ENCODE assay signal across 8 mouse cellular contexts in the genomic region with DNA sequence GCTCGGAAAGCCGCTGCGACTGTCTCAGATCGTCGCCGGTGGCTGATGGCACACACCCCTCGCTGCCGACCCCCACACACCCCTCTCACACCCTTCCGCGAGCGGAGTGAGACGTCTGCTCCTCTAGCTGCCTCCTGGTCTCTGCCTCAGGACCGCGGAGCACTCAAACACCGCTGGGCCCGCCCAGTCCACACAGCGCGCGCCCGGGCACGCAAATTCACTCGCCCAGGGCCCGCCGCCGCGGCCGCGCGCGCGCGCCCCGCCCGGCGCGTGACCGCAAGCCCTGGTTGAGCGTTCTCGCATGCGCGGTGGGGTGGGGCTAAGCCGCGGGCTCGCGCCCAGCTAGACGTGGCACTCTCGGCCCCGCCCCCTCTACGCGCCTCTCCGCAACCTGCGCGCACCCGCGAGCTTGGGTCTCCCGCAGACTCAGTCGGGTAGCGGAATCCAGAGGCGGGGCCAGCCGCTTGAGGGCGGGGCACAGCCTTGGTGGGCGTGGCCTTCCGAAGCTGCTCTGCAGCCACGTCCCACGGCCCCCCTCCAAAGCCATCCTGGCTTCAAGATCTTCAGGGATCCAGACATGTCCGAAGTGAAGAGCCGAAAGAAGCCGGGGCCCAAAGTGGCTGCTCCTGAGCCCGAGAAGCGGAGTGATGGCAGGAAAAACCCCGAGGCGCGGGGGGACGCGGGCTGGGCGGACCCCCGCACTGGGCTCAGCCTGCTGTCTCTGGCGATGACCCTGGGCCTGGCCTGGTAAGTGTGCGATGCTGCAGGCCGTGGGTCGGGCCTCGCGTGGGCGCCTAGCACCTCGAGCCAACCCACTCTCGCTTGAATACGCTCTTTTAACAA. TPM values are rescaled to one million over a fixed set of nuclear protein-coding genes. Genes with fewer than 3 reads are reported as not detected.
A peak's percentile ranks its signal among the peaks of the same experiment; 100 is the strongest.
DNase-seq lines count a peak whose midpoint lies in the region; ATAC-seq and TF ChIP-seq lines count a peak whose summit lies in the region.

Gene Apaf1 (minus strand): TSS at position 221 of the 843 bp plus-strand sequence.
Gene Ikbip (plus strand): TSS at position 391 of the 843 bp plus-strand sequence.

- H3K27me3 ChIP-seq in forebrain, embryonic 15.5 days = no peaks in the 10 kb centered on the region

- intact Hi-C loops in heart, postnatal 25 days (cut with DNase I) = loop anchor here (2.0 to 10.0 kb wide), 3 partner anchors 38 to 162 kb away; no protein-coding TSS in a partner anchor

- H3K4me1 ChIP-seq in ES-E14 (ENCODE audit: control insufficient read depth in 2 of 2, insufficient read depth in 2 of 2, low read length in 2 of 2, poor library complexity in 1 of 2) = no peaks in the 10 kb centered on the region
- H3K4me1 ChIP-seq in forebrain, embryonic 15.5 days = peaks cover 20% of the 10 kb centered on the region
- peaks cover 2% of the 10 kb centered on the region; the same call in 1 of the 2 replicates for H3K4me1 ChIP-seq in lung, adult 2 months (ENCODE audit: control insufficient read depth, insufficient read depth, low read length)

- H3K9ac ChIP-seq in ES-E14 (ENCODE audit: insufficient read depth, low read depth, low read length, poor library complexity, severe bottlenecking) = peak within 1 kb of the TSS; percentile 73
- peak within 1 kb of the TSS; percentile 80 for H3K9ac ChIP-seq in forebrain, embryonic 15.5 days (replicated peaks)

- in situ Hi-C loops in ES-E14 (cut with MboI; ENCODE audit: low sequenced_read_pairs in 2 of 2, unreplicated experiment in 2 of 2) = no loop called here

- H3K27ac ChIP-seq in ES-E14 (ENCODE audit: insufficient read depth, low read depth, low read length, poor library complexity, severe bottlenecking) = peak within 1 kb of the TSS; percentile 74
- peak within 1 kb of the TSS; percentile 83 for H3K27ac ChIP-seq in forebrain, embryonic 15.5 days (replicated peaks)

- peak within 1 kb of the TSS; percentile 87 to 92 for H3K4me3 ChIP-seq in ES-E14 (ENCODE audit: insufficient read depth in 1 of 2, low read depth in 1 of 2, low read length in 2 of 2, poor library complexity in 1 of 2, severe bottlenecking in 1 of 2)
- H3K4me3 ChIP-seq in forebrain, embryonic 15.5 days = peak within 1 kb of the TSS; percentile 88
- peak within 1 kb of the TSS; percentile 98 for H3K4me3 ChIP-seq in lung, adult 2 months (replicated peaks; ENCODE audit: extremely low read depth, low read depth, low read length)

- TF ChIP-seq POLR2A in lung, adult 2 months (IDR thresholded peaks at IDR 0.05; ENCODE audit: borderline replicate concordance, extremely low read depth, low read depth, low read length) = peak; percentile 91

- no peak for TF ChIP-seq CTCF in lung, adult 2 months (IDR thresholded peaks at IDR 0.05; ENCODE audit: insufficient read depth, low read length)

- no peaks in the 10 kb centered on the region for H3K9me3 ChIP-seq in ES-E14 (ENCODE audit: control insufficient read depth, insufficient read depth, low read depth, low read length)
- no peaks in the 10 kb centered on the region for H3K9me3 ChIP-seq in forebrain, embryonic 15.5 days

- WGBS in forebrain, embryonic 15.5 days = under 1% methylated on average over 86 of the region's 87 CpGs
- 1% methylated on average over 87 of the region's 87 CpGs for WGBS in lung, adult 2 months

- peak; percentile 96 for DNase-seq in ES-E14 (ENCODE audit: low read depth, low spot score)
- DNase-seq in cerebellum, adult 11-12 months = peak; percentile 99
- peak; percentile 100 for DNase-seq in heart, postnatal 25 days (ENCODE audit: low spot score)
- DNase-seq in layer of hippocampus, adult 18-20 months (ENCODE audit: low spot score in 2 of 2) = peak; percentile 100
- peak; percentile 100 for DNase-seq in lung, adult 2 months
- peak; percentile 99 for DNase-seq in thymus, adult 18-20 months

- H3K4me2 ChIP-seq in forebrain, embryonic 15.5 days (replicated peaks) = peak within 1 kb of the TSS; percentile 67

- peak; percentile 96 for ATAC-seq in forebrain, embryonic 15.5 days (replicated peaks)
- ATAC-seq in neutrophil, adult 5-6 weeks (ENCODE audit: extremely low read depth, insufficient number of reproducible peaks, low FRiP score, poor library complexity, severe bottlenecking) = peak; percentile 97

- H3K36me3 ChIP-seq in ES-E14 (ENCODE audit: control insufficient read depth, insufficient read depth, low read length, poor library complexity, severe bottlenecking) = peaks cover 5% of the 10 kb centered on the region; the same call in 1 of the 2 replicates
- peaks cover 6% of the 10 kb centered on the region; the same call in 1 of the 2 replicates for H3K36me3 ChIP-seq in forebrain, embryonic 15.5 days

TF ChIP-seq in ES-E14, 5 proteins besides CTCF, POLR2A, EP300 and RAD21:
- 0 out of 2 replicates have a peak, but pooled peaks have one; percentile 6 for TF ChIP-seq ZNF384 (IDR thresholded peaks at IDR 0.05; ENCODE audit: low read depth, low read length)
- TF ChIP-seq MAFK (IDR thresholded peaks at IDR 0.05; ENCODE audit: insufficient read depth, low read depth, low read length) = no peak
- TF ChIP-seq ZC3H11A (IDR thresholded peaks at IDR 0.05; ENCODE audit: borderline replicate concordance, low read depth, low read length) = no peak
TF ChIP-seq in ES-E14: peak in this region for 1.

RNA-seq across cellular contexts. Expression of gene Apaf1, which starts in this region (rescaled TPM):
- total RNA-seq in ES-E14 (2012; rRNA removed) = 21.7 and 25.7 TPM in 2 replicates
- polyA plus RNA-seq in forebrain, embryonic 15.5 days (2015; fragmentation: Nextera tagmentation; extraction: Ambion mirVana) = 20.2 and 21.6 TPM in 2 replicates
- 1 to 10 TPM; 8.0 to 8.2 TPM for total RNA-seq in heart, postnatal 25 days (2021)
- total RNA-seq in layer of hippocampus, adult 18-20 months (2021) = 10 to 100 TPM; 15.9 to 16.7 TPM
- 7.0 and 10.0 TPM in 2 replicates for polyA plus RNA-seq in lung, adult 2 months (2012; rRNA removed)
- total RNA-seq in neutrophil, adult 5-6 weeks (2017) = 36.1 and 41.4 TPM in 2 replicates

RNA-seq across cellular contexts. Expression of gene Ikbip, which starts in this region (rescaled TPM):
- 28.1 and 32.7 TPM in 2 replicates for total RNA-seq in ES-E14 (2012; rRNA removed)
- 12.4 and 12.9 TPM in 2 replicates for polyA plus RNA-seq in forebrain, embryonic 15.5 days (2015; fragmentation: Nextera tagmentation; extraction: Ambion mirVana)
- total RNA-seq in heart, postnatal 25 days (2021) = 10 to 100 TPM; 17.4 to 18.6 TPM
- 10 to 100 TPM; 16.2 to 18.2 TPM for total RNA-seq in layer of hippocampus, adult 18-20 months (2021)
- 3.5 and 5.7 TPM in 2 replicates for polyA plus RNA-seq in lung, adult 2 months (2012; rRNA removed)
- total RNA-seq in neutrophil, adult 5-6 weeks (2017) = 7.8 and 7.9 TPM in 2 replicates

Comparison
In these comparisons a context has a peak if more than half of its experiments do, and no peak if none do; other contexts are left out.
1. Peak in every context shown above with its lines: DNase-seq, ATAC-seq, H3K4me3 ChIP-seq and H3K27ac ChIP-seq.